Mouse (Mus musculus) lung, postnatal 0 days (tissue): ENCODE results near the gene Slc38a6.

ENCODE experiments used
- CTCF ChIP-seq: IDR thresholded peaks from 2 replicates; pipeline ENCODE4 v1.5.1; 2016; ENCODE audit warnings: antibody characterized with exemption, mild to moderate bottlenecking
- EP300 ChIP-seq: IDR thresholded peaks from 2 replicates; pipeline ENCODE4 v1.6.1; 2016; ENCODE audit warnings: antibody characterized with exemption, mild to moderate bottlenecking, control low read depth

- TF ChIP-seq CTCF (no peak), EP300 (no peak)
These were observed 40.8 kb downstream of the Slc38a6 start for GRCm38 (mm10) chr12:73327381-73327780.
